Mouse (Mus musculus): ENCODE measurements around the gene Pltp. TPM values are rescaled to one million over a fixed set of nuclear protein-coding genes. Genes with fewer than 3 reads are reported as not detected.
A peak's percentile ranks its signal among the peaks of the same experiment; 100 is the strongest.
"Not testable (repeated sequence)": the region's sequence is repeated elsewhere in the genome, so short reads cannot be mapped to it uniquely, and the experiment has no call there.

Gene Pltp
- polyA plus RNA-seq, 1 experiment, result 203 TPM

- WGBS, result 83% methylated on average over 13 of the region's 13 CpGs
- Histone ChIP-seq H3K4me3 (replicated peaks; ENCODE audit: insufficient read depth, low read depth, low read length) (no peak overlapping the region), H3K27ac (ENCODE audit: insufficient read depth, low read length) (no peak overlapping the region), H3K4me1 (ENCODE audit: control insufficient read depth, insufficient read depth, low read length) (peaks cover 5% of the 10 kb centered on the region; the same call in 1 of the 2 replicates), H3K27me3 (ENCODE audit: control insufficient read depth, insufficient read depth, low read length) (no peaks in the 10 kb centered on the region)
- DNase-seq, result no peak
- no peak for TF ChIP-seq POLR2A (IDR thresholded peaks at IDR 0.05; ENCODE audit: borderline replicate concordance, insufficient read depth, low read length)
- no peak for TF ChIP-seq CTCF (IDR thresholded peaks at IDR 0.05; ENCODE audit: borderline replicate concordance, insufficient read depth, low read depth, low read length)
Measured at GRCm38 (mm10) chr2:164800252-164801004, 57.1 kb downstream of the Pltp start.

GRCm38 (mm10) chr2:164798554-164798953 is 59.0 kb downstream of the Pltp start:
- DNase-seq; H3K27ac ChIP-seq (ENCODE audit: insufficient read depth, low read length); H3K4me3 ChIP-seq (replicated peaks; ENCODE audit: insufficient read depth, low read depth, low read length); H3K4me1 ChIP-seq (ENCODE audit: control insufficient read depth, insufficient read depth, low read length); H3K27me3 ChIP-seq (ENCODE audit: control insufficient read depth, insufficient read depth, low read length): not testable (repeated sequence)
- WGBS, result 78% methylated on average over 6 of the region's 6 CpGs
- peak; percentile 1; the same call in 1 of the 2 replicates for TF ChIP-seq CTCF (IDR thresholded peaks at IDR 0.05; ENCODE audit: borderline replicate concordance, insufficient read depth, low read depth, low read length)

- H3K4me1 ChIP-seq (ENCODE audit: control insufficient read depth, insufficient read depth, low read length), result peaks cover 19% of the 10 kb centered on the region
- H3K4me3 ChIP-seq (replicated peaks; ENCODE audit: insufficient read depth, low read depth, low read length), result no peak overlapping the region
- H3K27ac ChIP-seq (ENCODE audit: insufficient read depth, low read length), result no peak overlapping the region
- no peaks in the 10 kb centered on the region for H3K27me3 ChIP-seq (ENCODE audit: control insufficient read depth, insufficient read depth, low read length)
- 76% methylated on average over 4 of the region's 4 CpGs for WGBS
- TF ChIP-seq POLR2A (IDR thresholded peaks at IDR 0.05; ENCODE audit: borderline replicate concordance, insufficient read depth, low read length) (no peak), CTCF (IDR thresholded peaks at IDR 0.05; ENCODE audit: borderline replicate concordance, insufficient read depth, low read depth, low read length) (no peak)
- no peak for DNase-seq
Measured at GRCm38 (mm10) chr2:164795868-164796267, 61.6 kb downstream of the Pltp start.

GRCm38 (mm10) chr2:164794293-164794692 is 63.2 kb downstream of the Pltp start:
- Histone ChIP-seq H3K4me1 (ENCODE audit: control insufficient read depth, insufficient read depth, low read length) (peaks cover 19% of the 10 kb centered on the region), H3K27ac (ENCODE audit: insufficient read depth, low read length) (no peak overlapping the region), H3K4me3 (replicated peaks; ENCODE audit: insufficient read depth, low read depth, low read length) (no peak overlapping the region), H3K27me3 (ENCODE audit: control insufficient read depth, insufficient read depth, low read length) (no peaks in the 10 kb centered on the region)
- TF ChIP-seq CTCF (IDR thresholded peaks at IDR 0.05; ENCODE audit: borderline replicate concordance, insufficient read depth, low read depth, low read length) (peak; percentile 85), POLR2A (IDR thresholded peaks at IDR 0.05; ENCODE audit: borderline replicate concordance, insufficient read depth, low read length) (no peak)
- DNase-seq, result peak; percentile 84
- WGBS, result 24% methylated on average over 5 of the region's 5 CpGs

- WGBS, result 88% methylated on average over 2 of the region's 2 CpGs
- no peaks in the 10 kb centered on the region for H3K27me3 ChIP-seq (ENCODE audit: control insufficient read depth, insufficient read depth, low read length)
- H3K4me1 ChIP-seq (ENCODE audit: control insufficient read depth, insufficient read depth, low read length), result peaks cover 23% of the 10 kb centered on the region
- no peak for DNase-seq
- no peak overlapping the region for H3K4me3 ChIP-seq (replicated peaks; ENCODE audit: insufficient read depth, low read depth, low read length)
- H3K27ac ChIP-seq (ENCODE audit: insufficient read depth, low read length), result no peak overlapping the region
- TF ChIP-seq CTCF (IDR thresholded peaks at IDR 0.05; ENCODE audit: borderline replicate concordance, insufficient read depth, low read depth, low read length), result no peak
- no peak for TF ChIP-seq POLR2A (IDR thresholded peaks at IDR 0.05; ENCODE audit: borderline replicate concordance, insufficient read depth, low read length)
Measured at GRCm38 (mm10) chr2:164793772-164794171, 63.7 kb downstream of the Pltp start.

GRCm38 (mm10) chr2:164793236-164793635 is 64.3 kb downstream of the Pltp start:
- peak; percentile 76 to 77 for DNase-seq
- H3K4me3 ChIP-seq (replicated peaks; ENCODE audit: insufficient read depth, low read depth, low read length), result no peak overlapping the region
- 57% methylated on average over 3 of the region's 3 CpGs for WGBS
- peaks cover 27% of the 10 kb centered on the region for H3K4me1 ChIP-seq (ENCODE audit: control insufficient read depth, insufficient read depth, low read length)
- no peaks in the 10 kb centered on the region for H3K27me3 ChIP-seq (ENCODE audit: control insufficient read depth, insufficient read depth, low read length)
- no peak for TF ChIP-seq POLR2A (IDR thresholded peaks at IDR 0.05; ENCODE audit: borderline replicate concordance, insufficient read depth, low read length)
- TF ChIP-seq CTCF (IDR thresholded peaks at IDR 0.05; ENCODE audit: borderline replicate concordance, insufficient read depth, low read depth, low read length), result peak; percentile 75; the same call in 1 of the 2 replicates
- no peak overlapping the region for H3K27ac ChIP-seq (ENCODE audit: insufficient read depth, low read length)

- Histone ChIP-seq H3K27ac (ENCODE audit: insufficient read depth, low read length) (no peak overlapping the region), H3K27me3 (ENCODE audit: control insufficient read depth, insufficient read depth, low read length) (no peaks in the 10 kb centered on the region), H3K4me1 (ENCODE audit: control insufficient read depth, insufficient read depth, low read length) (peaks cover 27% of the 10 kb centered on the region), H3K4me3 (replicated peaks; ENCODE audit: insufficient read depth, low read depth, low read length) (no peak overlapping the region)
- 77% methylated on average over 12 of the region's 12 CpGs for WGBS
- DNase-seq, result peak in 1 of 2 experiments; percentile 26
- TF ChIP-seq POLR2A (IDR thresholded peaks at IDR 0.05; ENCODE audit: borderline replicate concordance, insufficient read depth, low read length) (peak; percentile 8; the same call in 1 of the 2 replicates), CTCF (IDR thresholded peaks at IDR 0.05; ENCODE audit: borderline replicate concordance, insufficient read depth, low read depth, low read length) (no peak)
Measured at GRCm38 (mm10) chr2:164792400-164793190, 64.9 kb downstream of the Pltp start.

Data from cerebellum, adult 2 months (tissue).